Mouse (Mus musculus) mouse embryonic stem cell (cell line): ENCODE data around the gene Fcgbp.
"Not testable (repeated sequence)": the region's sequence is repeated elsewhere in the genome, so short reads cannot be mapped to it uniquely, and the experiment has no call there.

Source experiments
- in situ Hi-C, 2 experiments: fragments of 300-500 bp; cut with MboI; formaldehyde crosslinking; loops; 1 replicate in 1 of 2; 3 replicates in 1 of 2; pipeline ENCODE4 v1.14.3; 2019 to 2020; ENCODE audit warnings: low sequenced_read_pairs in 2 of 2, low pct_unique_long_range_greater_than_20kb in 1 of 2, mixed read lengths in 1 of 2; ENCODE audit not compliant: unreplicated experiment in 1 of 2

The Fcgbp gene

DNA sequence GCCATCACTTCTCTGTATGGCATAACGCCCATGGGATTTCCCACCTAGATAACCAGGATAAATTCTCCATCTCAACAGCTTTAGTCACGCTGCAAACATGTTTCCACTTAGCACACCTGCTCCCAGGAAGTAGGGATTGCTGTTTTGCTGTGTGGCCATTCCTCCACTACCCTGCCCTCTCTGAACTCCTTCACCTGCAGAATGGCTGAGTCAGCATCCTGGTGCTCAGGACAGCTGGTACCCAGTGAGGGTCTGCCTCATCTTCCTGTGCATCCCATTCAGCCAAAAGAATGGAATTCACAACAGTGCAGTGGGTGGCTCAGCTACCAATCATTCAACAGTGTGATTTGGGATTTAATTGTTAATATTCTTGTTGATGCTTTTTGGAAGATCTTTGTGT lies 43.6 kb downstream of the Fcgbp start:
- in situ Hi-C loops: no loop called here

GRCm38 (mm10) chr7:28129166-28129565 lies 58.1 kb downstream of the Fcgbp start, which contains the start of gene 9530053A07Rik:
Gene 9530053A07Rik, plus strand, starts transcription at chr7:28129466.
- in situ Hi-C loops: no loop called here

- in situ Hi-C loops: no loop called here
Measured at GRCm38 (mm10) chr7:28137613-28138012, 66.6 kb downstream of the Fcgbp start.

DNA sequence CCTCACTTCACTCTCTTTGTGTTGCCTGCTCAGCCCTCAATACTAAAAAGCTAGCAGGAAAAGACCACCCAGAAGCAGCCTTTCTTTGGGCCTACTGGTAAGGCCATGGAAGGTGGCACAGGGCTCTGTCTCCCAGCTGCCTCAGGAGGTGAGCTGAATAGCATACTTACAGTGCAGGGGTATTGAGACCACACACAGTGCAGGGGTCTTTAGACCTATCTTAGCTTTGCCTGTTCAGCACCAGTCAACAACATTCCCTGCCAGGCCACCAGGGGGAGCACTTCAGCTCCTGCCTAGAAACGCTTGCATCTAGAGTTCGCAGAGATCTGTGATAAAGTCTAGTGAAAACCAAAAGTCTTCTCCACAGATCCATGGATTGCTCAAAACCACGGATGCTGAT lies 77.2 kb downstream of the Fcgbp start:
- in situ Hi-C loops: loop anchor here in 1 of 2 experiments (10.0 kb wide), 1 partner anchor 63 kb away; no protein-coding TSS in a partner anchor

DNA sequence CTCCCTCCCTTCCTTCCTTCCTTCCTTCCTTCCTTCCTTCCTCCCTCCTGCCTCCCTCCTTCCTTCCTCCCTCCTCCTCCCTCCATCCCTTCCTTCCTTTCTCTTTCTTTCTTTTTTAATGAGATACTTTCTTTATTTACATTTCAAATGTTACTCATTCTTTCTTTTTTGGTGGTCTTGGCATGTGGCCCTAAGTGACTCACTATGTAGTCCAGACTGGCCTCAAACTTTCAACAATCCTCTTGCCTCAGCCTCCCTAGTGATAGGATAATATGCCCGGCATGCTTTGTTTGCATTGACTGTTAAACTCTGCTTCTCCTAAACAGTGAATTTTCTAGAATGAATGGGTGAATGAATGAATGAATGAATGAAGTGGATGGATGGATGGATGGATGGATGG lies 78.8 kb downstream of the Fcgbp start:
- in situ Hi-C loops: loop anchor here in 1 of 2 experiments (10.0 kb wide), 1 partner anchor 65 kb away; no protein-coding TSS in a partner anchor

- in situ Hi-C loops: no loop called here
Measured at GRCm38 (mm10) chr7:28151584-28152221, 80.7 kb downstream of the Fcgbp start.

- in situ Hi-C loops: not testable (repeated sequence)
Measured at GRCm38 (mm10) chr7:28153595-28153994, 82.6 kb downstream of the Fcgbp start.

GRCm38 (mm10) chr7:28159292-28159691 lies 88.3 kb downstream of the Fcgbp start:
- in situ Hi-C loops: no loop called here

GRCm38 (mm10) chr7:28159893-28160292 lies 88.9 kb downstream of the Fcgbp start:
- in situ Hi-C loops: loop anchor here in 1 of 2 experiments (10.0 kb wide), 1 partner anchor 105 kb away; the partner anchor contains the start of gene Psmc4

DNA sequence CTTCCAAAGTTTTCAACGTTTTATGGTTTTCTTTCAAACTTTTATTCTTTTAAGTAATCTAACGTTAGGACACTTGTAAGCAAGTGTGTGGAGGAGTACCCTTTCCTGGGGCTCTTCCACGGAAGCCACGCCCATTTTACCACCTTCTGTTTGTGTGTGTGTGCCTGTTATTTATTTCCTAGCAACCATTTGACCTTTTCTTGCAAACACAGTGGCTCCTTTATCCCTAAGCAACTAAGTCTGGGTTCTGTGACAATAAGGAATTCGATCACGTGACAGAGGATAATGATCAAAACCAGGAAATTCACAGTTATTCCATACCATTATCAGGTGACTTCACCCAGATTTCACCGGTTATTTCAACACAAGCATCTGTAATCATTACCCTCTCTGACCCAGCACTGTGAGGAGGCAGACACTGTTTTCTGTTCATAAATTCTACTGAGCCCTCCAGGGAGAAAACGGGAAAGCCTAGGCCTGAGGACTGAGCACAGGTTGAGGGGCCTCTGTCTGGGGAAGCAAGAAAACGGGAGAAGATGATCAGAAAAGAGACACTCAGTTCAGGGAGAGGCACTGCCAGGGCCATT lies 90.2 kb downstream of the Fcgbp start:
- in situ Hi-C loops: loop anchor here in 1 of 2 experiments (10.0 kb wide), 1 partner anchor 106 kb away; the partner anchor contains the start of gene Psmc4

DNA sequence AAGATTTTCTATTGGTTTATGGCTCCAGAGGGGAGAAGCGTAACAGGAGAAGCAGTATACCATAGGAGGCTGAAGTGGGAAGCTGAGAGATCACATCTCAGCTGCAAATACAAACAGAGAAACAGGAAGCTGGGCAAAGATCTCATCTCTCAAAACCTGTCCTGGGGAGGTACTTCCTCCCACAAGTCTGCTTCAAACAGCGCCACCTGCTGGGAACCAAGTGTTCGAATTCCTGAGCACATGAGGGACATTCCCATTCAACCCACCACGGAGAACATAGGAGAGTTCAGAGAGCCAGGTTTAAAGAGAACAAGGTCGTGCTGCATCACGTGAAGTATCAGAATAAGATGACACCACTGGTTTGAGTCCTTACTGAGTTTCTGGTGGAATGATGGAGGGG lies 94.4 kb downstream of the Fcgbp start:
- in situ Hi-C loops: loop anchor here in 1 of 2 experiments (10.0 kb wide), 1 partner anchor 111 kb away; the partner anchor contains the start of gene Psmc4

DNA sequence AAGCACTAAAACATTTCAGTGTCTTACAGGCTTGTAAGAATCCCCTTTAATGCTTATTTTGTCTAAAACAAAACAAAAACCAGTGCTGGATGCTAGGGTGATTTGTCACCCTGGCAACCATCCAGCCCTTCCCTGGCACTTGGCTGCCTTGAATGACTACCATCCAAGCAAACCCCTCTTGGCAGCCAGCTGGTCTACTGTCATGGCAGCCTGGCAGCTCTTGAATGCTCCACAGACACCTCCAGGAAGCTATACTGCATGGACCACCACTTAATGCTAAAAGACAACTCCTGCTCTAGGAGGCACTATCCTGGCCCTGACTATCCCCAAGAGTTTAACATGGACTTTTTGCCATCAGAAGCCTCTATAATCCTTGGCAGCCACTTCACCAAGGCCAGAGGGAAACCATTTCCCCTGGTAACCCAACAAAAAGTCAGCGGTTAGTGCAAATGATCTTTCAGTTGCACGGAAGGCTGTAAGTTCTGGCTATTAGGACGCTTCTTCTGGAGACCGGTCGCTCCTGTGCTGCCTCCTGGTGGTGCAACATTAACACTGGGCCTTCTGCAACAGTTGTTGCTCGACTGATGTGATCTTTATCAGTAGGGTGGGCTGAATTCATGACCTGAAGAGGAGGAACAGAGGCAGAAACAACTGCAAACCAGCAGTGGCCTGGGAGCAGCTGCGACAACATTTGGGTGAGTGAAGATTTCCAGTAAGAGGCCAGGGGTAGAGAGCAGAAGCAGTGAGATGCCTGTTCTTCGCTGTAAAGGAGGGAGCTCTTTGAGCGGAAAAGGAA lies 97.5 kb downstream of the Fcgbp start:
- in situ Hi-C loops: loop anchor here in 1 of 2 experiments (10.0 kb wide), 1 partner anchor 114 kb away; the partner anchor contains the start of gene Psmc4

DNA sequence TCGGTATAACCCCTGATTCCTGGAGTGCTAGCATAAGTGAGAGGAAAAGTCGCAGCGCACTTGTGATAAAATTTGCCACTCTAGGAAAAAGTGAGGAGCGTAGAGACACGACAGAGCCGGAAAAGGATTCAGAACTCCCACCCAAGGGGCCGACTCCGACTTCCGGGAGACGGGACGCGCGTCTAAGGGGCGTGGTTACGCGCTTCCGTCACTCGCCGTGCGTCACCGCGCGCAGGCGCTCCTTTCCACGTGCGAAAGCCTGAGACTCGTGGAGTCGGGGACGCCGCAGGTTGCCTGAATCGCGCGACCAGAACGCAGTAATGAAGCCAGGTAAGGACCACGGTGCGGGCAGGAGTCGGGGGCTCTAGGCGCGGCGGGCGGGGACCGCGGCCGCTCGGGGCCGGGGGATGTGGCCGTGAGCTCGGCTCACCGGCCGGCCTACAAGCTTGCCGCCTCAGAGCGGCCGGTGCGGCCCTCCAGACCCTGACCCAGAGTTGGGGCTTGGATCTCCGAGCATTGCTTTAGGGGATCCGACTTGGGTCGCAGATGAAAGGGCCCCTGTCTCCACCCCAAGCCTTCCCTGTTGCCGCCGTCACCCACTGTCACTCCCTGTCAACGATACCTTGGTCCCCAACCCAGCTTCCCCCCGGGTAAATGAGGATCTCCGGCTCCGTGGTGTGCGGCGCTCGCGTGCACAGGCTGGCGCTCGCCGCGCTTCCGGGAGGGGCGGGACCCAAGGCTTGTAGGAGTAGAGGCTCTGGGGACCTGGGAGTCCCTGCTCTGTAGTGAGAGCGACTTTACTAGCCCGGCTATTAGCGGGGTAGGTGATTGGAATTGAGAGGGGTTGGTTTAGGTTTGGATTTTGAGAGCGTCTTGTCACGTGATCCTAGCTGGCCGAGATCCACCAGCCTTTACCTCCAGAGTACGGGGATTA lies 98.7 kb downstream of the Fcgbp start, which contains the start of gene Fbl:
Fbl (plus strand) TSS at position 222 of the 934 bp plus-strand sequence.
- in situ Hi-C loops: loop anchor here in 1 of 2 experiments (10.0 kb wide), 1 partner anchor 115 kb away; the partner anchor contains the start of gene Psmc4
